Mouse (Mus musculus): ENCODE measurements around the gene Zic1. TPM values are rescaled to one million over a fixed set of nuclear protein-coding genes. Genes with fewer than 3 reads are reported as not detected.

Gene Zic1
- total RNA-seq, 1 experiment from 2014 or later, result not detected

DNA sequence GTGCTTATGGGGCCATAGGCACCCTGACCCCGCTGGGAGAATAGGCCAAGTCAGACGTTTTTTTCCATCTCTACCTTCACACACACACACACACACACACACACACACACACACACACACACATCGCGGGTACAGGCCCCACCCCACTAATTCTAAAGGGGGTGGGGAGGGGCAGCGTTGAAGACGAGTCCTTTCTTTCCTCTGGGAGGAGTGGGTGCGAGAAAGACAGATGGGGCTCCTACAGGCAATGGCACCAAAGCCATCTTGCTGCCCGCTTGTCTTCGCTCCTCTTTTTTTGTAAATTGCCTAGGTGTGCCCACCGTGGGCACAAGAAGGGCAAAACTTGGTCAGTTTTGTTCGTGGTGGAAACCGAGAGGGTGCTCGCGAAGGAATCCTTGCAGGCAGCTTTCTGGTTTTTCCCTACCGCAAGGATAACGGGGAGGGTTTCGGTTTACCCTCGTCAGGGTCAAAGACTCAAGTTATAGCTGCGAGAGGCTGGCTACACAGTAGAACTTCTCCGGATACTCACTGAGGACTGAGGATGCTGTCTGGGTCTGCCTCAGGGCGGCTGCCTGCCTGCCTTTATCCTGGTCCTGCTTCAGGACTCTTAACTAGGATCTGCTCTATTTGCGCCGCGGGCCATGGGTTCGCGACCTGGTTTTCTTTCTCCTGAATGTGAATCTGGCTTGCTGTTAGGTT lies 3.8 kb upstream of the Zic1 start:
- no peak for ATAC-seq (replicated peaks; ENCODE audit: low read depth, poor library complexity, severe bottlenecking)

DNA sequence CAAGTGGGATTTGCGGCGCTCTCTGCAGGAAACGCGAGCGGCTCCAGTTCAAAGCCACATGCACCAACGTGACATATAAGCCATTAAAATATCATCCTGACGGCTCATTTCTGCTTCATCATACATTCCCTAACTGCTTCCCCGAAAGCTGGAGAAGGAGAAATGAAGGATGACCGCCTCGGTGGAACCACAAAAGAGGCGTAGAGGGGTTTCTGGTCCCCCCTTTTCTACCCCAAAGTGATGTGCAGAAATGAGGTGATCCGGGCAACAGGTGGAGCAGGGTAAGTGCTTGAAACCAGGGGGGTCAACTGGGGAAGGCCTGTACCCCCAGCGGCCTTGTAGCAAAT lies 3.3 kb upstream of the Zic1 start:
- no peak for ATAC-seq (replicated peaks; ENCODE audit: low read depth, poor library complexity, severe bottlenecking)

DNA sequence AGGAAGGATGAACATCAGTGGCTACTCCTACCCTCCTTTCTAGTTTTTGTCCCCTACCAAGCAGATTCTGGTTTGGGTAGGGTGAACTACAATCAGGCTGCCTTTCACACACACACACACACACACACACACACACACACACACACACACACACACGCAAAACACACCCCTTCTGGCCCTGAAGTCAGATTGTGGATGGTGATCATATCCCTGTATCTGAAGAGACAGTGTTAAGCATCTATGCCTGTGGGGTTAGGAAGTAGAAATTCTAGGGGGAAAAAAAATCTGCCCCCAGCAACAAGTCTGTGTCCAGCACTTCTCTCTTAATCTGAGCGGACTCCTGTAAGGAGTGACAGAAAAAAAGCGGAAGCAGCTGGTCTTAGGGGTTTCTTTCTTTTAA lies 2.5 kb upstream of the Zic1 start:
- ATAC-seq (replicated peaks; ENCODE audit: low read depth, poor library complexity, severe bottlenecking), result no peak

DNA sequence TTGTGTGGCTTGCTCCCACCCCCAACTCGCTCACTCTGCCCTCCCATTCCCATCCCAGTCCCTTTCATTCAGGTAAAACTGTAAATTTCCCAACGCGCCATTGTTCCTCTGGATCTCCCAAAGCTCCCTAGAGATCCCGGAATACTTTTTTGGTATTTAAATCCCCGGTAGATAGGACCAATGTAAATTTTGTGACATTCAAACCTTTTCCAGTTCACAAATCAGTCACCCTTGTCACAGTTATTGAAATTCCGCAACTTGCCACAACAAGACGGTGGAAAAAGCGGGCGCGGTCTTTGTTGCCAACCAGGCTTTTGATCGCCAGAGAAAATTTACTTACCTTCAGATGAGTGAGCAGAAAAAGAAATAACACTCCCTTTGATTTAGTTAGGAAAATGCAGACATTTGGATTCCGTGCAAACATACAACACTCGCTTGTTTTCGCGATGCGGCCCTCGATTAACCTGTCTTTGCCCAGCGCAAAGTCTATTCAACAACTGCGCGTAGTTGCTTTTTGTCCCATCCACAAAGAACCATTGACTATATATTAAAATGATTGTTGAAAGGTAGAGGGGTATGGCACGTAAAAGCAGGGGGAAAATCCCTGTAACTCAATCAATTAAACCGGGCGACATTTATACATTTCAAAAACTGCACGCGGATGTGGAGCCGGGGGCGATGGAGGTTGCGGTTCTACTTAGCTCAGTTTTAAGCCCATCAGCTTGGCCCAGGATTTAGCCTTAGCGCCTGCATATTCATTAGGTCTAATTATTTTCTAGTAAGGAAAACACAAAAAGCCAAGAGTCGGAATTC lies 1.6 kb upstream of the Zic1 start:
- no peak for ATAC-seq (replicated peaks; ENCODE audit: low read depth, poor library complexity, severe bottlenecking)

DNA sequence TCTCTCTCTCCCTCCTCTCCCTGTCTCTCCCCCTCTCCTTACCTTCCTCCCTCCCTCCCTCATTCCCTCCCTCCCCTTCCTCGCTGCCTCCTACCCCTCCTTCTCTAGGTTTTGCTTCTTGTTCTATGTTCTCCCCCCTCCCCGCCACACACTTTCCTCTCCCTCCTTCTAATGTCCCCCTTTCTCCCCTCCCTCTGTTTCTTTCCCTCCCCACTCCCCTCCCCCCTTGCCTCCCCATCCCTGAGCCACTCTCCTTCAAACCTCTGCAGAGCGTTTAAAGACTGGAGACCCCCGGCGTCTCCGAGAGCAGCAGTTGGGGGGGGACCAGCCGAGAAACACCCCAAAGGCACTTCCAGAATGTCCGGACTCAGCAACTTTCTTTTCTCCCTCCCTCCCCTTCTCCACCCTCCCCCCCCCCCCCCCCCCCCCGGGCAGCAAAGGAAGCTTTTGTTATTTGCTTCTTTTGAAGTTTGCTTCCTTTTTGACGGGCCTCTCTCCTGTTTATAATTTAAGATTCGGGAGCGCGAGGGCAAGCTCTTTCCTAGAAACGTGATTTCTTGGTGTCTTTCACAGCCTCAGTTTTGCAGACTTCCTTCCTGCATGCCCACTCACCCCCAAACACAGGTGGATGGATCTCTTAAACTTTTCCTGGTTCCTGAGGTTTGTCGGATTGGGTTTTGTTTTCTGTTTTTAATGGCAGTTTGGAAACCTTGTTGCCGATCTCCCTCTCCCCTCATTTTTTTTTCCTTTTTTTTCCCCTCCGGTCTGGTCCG lies 802 bp upstream of the Zic1 start:
- ATAC-seq (replicated peaks; ENCODE audit: low read depth, poor library complexity, severe bottlenecking), result no peak

DNA sequence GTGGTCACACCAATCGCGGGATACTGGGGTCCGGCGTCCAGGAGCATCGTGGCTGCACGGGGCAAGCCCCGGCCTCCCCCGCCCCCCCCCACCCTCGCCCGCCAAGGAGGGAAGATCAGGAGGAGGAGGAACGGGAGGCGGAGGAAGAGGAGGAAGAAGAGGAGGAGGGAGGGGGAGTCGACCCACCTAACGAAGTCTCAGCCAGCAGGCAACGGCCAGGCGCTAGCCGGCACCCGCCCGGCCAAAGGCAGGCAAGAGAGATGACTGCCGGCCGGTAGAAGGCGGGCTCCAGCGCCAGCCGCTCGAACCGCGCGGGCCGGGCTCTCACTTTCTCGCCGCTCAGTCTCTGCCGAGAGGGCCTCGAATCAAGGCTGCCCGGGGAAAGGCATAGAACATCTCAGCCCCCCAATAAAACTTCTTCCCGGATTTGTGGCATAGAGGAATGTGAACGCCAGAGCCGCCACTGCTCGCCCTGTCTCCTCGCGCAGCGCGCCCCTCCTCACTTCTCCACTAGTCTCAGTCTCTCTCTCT lies 574 bp downstream of the Zic1 start:
- no peak for ATAC-seq (replicated peaks; ENCODE audit: low read depth, poor library complexity, severe bottlenecking)

DNA sequence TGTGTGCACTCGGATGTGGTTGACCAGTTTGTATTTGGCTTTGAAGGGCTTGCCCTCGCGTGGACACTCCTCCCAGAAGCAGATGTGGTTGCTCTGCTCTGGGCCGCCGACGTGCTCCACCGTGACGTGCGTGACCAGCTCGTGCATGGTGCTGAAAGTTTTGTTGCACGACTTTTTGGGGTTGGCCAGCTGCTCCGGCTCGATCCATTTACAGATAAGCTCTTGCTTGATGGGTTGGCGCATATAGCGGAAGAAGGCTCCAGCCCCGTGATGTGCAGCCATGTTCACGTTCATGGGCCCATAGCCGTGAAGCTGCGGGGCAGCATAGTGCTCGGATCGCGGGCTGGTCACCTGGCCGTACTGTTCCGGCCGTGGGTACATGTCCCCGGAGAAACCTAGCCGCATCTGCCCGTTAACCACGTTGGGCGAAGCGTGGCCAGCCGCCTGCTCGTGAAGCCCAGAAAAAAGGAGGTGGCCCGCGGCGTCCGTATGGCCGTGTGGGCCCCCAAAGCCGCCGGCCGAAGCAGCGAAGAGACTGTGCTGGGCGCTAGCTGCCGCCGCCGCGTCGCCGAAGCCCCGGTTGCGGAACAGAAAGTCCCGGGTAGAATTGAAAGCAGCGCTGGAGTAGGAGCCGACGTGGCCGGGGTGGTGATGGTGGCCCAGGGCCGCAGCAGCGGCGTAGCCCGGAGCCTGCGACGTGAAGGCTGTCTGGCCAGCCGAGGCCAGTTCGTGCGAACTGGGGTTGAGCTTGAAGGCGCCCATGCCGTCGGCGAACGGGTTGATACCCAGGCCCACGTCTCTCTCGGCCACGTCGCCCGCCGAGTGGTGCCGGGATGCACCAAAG lies 1.3 kb downstream of the Zic1 start:
- peak; percentile 57 for ATAC-seq (replicated peaks; ENCODE audit: low read depth, poor library complexity, severe bottlenecking)

DNA sequence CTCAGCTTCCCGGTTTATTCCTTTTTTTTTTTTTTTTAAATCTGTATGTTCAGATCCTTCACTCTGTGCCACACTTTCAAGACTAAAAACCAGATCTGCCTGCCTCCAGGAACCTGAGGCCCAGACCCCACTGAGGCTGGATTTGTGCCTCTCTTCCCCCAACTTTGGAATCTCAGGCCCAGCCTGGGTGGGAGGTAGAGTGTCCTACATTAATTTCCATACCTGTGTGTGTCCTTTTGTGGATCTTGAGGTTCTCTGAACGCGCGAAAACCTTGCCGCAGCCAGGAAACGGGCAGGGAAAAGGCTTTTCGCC lies 1.8 kb downstream of the Zic1 start:
- ATAC-seq (replicated peaks; ENCODE audit: low read depth, poor library complexity, severe bottlenecking), result no peak

DNA sequence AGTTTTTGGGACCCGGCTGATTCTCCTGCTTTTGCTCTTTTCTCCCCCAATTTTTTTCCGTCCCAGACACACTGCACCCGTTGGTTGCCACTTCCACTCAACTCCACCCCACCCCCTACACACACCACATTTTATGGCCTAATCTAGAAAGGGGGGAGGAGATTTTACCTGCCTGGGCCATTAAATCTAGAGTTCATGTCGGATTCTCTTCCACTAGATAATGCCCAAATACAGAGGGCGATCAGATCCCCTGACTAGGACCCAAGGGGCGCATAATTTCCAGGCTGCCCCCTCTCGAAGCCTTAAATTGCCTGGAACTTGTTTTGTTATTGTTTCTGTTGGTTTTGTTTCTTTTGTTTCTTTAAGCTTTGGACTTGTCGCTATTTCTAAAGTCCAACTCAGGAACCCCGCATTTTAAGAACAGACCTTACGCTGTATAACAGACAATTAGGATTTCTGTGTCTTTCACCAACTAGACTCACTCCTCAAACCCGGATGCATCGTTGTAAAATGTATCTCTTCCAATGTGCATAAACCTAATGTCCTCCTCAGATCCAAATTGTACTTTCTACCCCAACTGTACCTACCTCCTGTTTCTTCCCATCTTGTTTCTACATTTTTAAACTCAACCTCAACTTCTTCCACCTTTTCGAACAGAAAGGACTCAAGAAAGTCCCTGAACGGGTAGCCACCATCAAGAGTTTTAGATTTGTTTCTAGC lies 2.4 kb downstream of the Zic1 start:
- no peak for ATAC-seq (replicated peaks; ENCODE audit: low read depth, poor library complexity, severe bottlenecking)

DNA sequence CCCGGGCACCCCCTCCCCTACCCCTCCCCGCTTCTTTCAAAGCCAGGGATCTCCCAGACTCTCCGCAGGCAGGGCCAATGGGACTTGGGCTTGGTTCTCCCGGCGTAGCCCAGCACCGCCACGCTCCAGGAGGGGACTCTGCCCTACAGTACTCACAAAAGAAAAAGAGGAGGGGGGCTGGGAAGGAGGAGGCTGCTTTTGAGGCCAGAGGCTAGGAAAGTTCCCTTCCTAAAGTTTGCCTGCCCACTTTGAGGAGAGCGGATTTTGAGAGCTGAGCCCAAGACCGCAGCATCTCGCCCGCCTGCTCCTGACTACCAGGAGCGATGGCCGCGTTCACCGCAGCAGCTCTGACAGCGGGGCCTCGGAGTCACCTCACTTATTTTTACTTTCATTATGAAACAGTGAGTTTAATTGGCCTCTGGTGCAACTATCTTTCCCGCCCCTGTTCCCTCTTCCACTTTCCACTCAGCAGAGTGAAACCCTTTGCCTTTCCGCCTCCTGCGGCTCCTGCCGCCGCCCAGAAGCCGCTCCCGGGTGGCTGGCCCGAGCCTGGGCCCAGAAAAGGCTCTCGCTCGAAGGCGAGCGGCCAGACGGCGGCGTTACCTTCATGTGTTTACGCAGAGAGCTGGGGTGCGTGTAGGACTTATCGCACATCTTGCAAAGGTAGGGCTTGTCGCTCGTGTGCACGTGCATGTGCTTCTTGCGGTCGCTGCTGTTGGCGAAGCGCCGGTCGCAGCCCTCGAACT lies 3.6 kb downstream of the Zic1 start, which contains the start of gene Zic4:
Gene Zic4, plus strand, starts transcription at position 558 of the 746 bp plus-strand sequence.
- peak; percentile 68 for ATAC-seq (replicated peaks; ENCODE audit: low read depth, poor library complexity, severe bottlenecking)

DNA sequence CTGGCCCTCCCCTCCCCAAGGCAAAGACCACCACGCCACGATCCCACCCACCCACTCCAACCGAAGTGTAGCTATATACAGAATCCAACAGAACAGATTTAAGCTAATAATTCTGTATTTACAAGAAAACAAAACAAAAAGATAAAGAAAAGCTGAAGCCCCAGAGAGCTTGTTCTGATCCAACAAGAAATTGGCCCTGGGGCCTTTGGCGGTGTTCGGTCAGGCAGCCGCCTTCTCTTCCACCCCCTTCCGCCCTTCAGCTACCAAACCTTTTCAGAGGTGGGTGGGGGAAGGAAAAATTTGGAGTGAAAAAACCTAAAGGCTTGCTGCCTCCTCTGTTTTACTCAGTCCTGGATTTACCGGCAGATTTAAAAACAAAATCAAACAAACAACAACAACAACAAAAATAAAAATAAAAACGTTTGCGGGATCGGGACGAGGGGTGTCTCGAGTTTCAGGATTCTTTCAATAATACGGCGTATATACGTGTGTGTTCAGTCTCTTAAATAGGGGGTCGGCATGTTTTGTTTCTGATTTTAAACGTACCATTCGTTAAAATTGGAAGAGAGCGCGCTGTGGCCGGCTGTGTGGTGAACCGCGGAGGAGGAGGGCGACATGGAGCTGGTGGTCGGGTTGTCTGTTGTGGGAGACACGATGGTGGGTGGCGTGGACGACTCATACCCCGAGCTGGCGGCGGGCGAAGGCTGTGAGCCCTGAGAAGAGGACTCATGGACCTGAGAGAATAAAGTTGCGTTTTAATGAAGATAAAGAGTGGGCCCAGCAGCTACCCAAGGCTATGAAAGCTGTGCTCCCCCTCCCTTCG lies 4.4 kb downstream of the Zic1 start:
- ATAC-seq (replicated peaks; ENCODE audit: low read depth, poor library complexity, severe bottlenecking), result no peak

DNA sequence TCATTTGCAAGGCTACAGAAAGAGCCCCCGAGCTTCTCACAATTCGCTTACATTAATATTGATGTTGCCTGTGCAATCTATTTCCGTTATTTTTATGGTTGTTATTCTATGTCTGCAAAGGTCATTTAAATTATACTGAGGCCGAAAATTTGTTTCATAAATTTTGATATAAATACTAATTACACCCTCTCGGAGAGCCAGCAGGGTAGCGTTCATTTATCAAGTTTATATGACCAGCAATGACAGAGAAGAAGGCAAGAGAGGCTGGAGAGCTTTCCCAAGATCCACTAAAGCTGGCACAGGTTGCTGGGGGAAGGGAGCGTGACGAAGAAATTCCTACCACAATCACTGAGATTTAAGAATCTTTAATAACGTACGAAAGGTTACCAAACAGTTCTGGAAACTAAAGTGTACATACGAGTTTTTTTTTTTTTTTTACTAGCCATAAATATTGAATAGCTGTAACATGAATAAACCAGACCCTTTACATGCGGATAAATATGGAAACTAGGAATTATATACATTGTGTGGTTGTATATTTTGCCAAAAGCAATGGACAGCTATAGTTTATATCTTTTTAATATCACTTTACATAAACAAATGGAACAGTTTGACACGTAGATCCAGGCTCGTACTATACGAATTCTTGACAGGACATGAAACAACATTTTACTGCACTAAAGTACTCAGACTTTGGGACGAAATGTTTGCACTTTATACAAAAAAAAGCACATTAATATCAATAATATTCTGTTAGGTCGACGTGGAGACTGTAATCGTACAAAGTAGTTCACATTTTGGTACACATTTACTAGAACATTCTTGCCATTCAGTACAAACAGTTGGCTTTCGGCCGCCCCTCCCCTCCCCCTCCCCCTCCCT lies 5.2 kb downstream of the Zic1 start:
- ATAC-seq (replicated peaks; ENCODE audit: low read depth, poor library complexity, severe bottlenecking), result no peak

DNA sequence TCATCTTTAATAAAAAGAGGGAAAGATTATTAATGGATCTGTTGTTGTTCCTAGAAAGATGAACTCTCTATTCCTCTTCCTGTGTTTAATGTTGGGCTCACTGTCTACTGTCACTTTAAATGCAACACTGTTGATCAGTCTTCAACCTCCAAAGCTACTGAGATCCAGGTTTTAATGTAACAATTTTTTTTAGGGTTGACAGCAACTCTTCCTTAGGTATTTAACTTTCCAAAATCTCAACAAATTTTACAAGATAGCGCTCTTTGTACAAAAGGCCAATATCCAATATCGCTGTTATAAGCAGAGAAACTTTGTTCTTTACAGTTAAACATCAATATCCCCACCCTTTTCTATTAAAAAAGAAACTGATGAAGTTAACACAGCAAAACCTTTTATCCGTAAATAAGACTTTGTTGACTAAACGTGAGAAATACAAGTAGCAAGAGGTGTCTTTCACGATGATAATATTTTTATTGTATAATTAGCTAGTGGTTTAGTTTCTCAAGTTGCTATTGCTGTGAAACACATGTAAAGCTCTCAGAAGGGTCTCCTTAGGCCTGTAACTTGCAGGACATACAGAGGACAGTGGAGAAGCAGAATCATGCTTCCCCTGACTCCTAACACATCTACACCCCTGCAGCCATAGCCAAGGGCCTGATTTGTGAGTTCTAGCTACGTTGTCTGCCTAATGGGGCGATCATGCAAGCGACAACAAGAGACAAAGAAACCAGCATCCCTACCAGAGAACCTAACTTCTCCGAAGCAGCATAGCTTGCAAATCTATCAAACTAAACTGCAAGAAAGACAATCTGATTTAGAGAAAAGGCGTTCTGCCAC lies 6.5 kb downstream of the Zic1 start:
- ATAC-seq (replicated peaks; ENCODE audit: low read depth, poor library complexity, severe bottlenecking), result no peak

DNA sequence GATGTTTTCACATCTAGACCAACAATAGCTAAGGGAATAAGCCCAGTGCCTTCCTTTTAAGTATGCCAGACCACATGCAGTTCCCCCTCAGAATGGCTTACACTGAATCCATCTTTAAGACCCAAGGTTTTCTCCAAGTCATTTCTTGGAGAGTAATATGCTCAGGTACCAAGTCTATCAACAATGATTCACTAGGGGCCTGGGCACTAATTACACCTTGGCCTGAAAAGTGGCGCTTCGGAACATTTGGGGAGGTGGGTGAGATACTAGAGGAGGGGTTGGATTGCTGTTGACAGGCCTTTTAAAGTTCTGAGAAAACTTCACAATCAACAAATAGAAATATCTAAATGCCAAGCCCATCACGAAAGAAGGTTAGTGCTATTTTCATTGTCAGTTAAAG lies 8.3 kb downstream of the Zic1 start:
- no peak for ATAC-seq (replicated peaks; ENCODE audit: low read depth, poor library complexity, severe bottlenecking)

DNA sequence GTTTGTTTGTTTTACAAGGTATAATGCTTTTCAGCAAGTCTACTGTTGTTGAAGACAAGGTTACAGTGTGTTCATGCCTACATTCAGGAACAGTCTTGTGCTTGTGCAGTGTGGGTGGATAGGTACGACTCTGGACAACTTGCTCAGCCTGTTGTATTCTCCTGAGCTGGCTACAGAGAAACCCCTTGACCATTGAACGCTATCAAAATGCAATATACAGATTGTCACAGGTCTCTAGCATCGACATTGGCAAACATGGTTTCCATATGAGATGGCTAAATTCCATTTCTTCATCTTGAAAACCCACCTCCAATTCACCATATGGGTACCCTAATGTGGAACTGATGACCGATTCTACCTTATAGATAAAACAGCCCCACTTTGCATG lies 9.3 kb downstream of the Zic1 start:
- no peak for ATAC-seq (replicated peaks; ENCODE audit: low read depth, poor library complexity, severe bottlenecking)

All from common myeloid progenitor, adult 5-6 weeks (primary cell).